Mouse (Mus musculus) neural tube, embryonic 10.5 days (tissue): ENCODE data around the gene Zmiz1.

Source experiments
- DNase-seq: peaks from one replicate; pipeline ENCODE4 v3.0.0-alpha.2; 2017; ENCODE audit warnings: low spot score; ENCODE audit errors: extremely low spot score

Gene Zmiz1

GRCm38 (mm10) chr14:25454066-25454760 is 4.8 kb upstream of the Zmiz1 start:
- DNase-seq = no peak

- peak; percentile 67 for DNase-seq
Observed at GRCm38 (mm10) chr14:25456666-25457433, 2.1 kb upstream of the Zmiz1 start.

GRCm38 (mm10) chr14:25457434-25457957 is 1.5 kb upstream of the Zmiz1 start:
- peak; percentile 100 for DNase-seq

- peak; percentile 73 for DNase-seq
Observed at GRCm38 (mm10) chr14:25458111-25459015, 622 bp upstream of the Zmiz1 start.

GRCm38 (mm10) chr14:25459394-25459997 is 511 bp downstream of the Zmiz1 start:
- peak; percentile 71 for DNase-seq

- peak; percentile 72 for DNase-seq
Observed at GRCm38 (mm10) chr14:25459998-25460800, 1.2 kb downstream of the Zmiz1 start.

GRCm38 (mm10) chr14:25460801-25461675 is 2.1 kb downstream of the Zmiz1 start:
- DNase-seq = peak; percentile 75

GRCm38 (mm10) chr14:25461676-25462385 is 2.8 kb downstream of the Zmiz1 start:
- no peak for DNase-seq

- peak; percentile 51 for DNase-seq
Observed at GRCm38 (mm10) chr14:25462975-25463374, 4.0 kb downstream of the Zmiz1 start.

GRCm38 (mm10) chr14:25463919-25464318 is 4.9 kb downstream of the Zmiz1 start:
- no peak for DNase-seq

- DNase-seq = no peak
Observed at GRCm38 (mm10) chr14:25464611-25465307, 5.8 kb downstream of the Zmiz1 start.

- DNase-seq = no peak
Observed at GRCm38 (mm10) chr14:25466361-25466760, 7.4 kb downstream of the Zmiz1 start.

- DNase-seq = no peak
Observed at GRCm38 (mm10) chr14:25467911-25468668, 9.1 kb downstream of the Zmiz1 start.

- DNase-seq = no peak
Observed at GRCm38 (mm10) chr14:25468891-25469529, 10.0 kb downstream of the Zmiz1 start.

GRCm38 (mm10) chr14:25470224-25470805 is 11.3 kb downstream of the Zmiz1 start:
- no peak for DNase-seq

- DNase-seq = no peak
Observed at GRCm38 (mm10) chr14:25471035-25471434, 12.1 kb downstream of the Zmiz1 start.
